7 mouse cellular contexts compared by ENCODE assay signal in the genomic region with DNA sequence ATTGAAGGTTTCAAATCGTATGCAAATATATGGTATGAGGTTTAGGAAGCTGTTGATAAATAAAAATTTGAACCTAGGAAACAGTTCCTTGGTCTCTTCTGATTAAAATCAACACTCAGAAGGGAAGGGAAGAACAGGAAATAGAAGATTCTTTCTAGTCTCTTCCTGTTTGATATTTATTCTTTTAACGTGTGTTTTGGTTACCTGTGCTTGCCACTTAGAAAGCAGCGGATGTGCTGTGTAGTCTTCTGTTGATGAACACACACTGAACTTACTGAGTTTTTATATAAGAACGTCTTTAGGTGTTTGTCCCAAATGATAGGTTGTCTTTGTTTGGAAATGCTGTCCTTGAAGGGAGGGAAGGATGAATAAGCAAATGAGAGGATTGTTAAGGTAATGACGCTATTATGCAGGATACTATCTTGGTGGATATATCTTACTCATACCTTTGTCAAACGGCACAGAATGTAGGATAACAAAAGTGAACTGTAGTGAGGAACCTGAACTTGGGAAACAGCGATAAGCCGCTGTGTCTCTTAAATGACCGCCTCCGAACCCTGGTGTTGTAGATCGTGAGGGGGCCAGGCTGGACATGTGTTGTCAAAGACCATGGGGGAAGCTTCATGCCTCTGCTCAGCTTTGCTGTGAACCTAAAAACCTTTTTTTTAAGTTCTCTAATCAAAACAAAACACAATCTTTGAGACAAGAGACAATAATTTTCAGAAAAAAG. TPM values are rescaled to one million over a fixed set of nuclear protein-coding genes. Genes with fewer than 3 reads are reported as not detected.
A peak's percentile ranks its signal among the peaks of the same experiment; 100 is the strongest.
DNase-seq lines count a peak whose midpoint lies in the region; ATAC-seq lines count a peak whose summit lies in the region.

No protein-coding gene starts in this region.

- 42% methylated on average over 11 of the region's 11 CpGs for WGBS in embryonic facial prominence, embryonic 15.5 days
- WGBS in limb, embryonic 10.5 days: 66% methylated on average over 11 of the region's 11 CpGs
- WGBS in stomach, embryonic 14.5 days: 41% methylated on average over 11 of the region's 11 CpGs

- no peak overlapping the region for H3K9ac ChIP-seq in embryonic facial prominence, embryonic 15.5 days
- H3K9ac ChIP-seq in stomach, embryonic 14.5 days (replicated peaks; ENCODE audit: low read depth, low read length): 0 out of 2 replicates have a peak overlapping the region, but pooled peaks have one; percentile 18

- peak overlapping the region; percentile 92 for H3K4me3 ChIP-seq in megakaryocyte, embryonic 14.5 days (replicated peaks)
- H3K4me3 ChIP-seq in embryonic facial prominence, embryonic 15.5 days (replicated peaks): peak overlapping the region; percentile 75
- peak overlapping the region; percentile 86 for H3K4me3 ChIP-seq in limb, embryonic 10.5 days
- H3K4me3 ChIP-seq in stomach, embryonic 14.5 days (ENCODE audit: low read depth, low read length): peak overlapping the region; percentile 84

- H3K4me1 ChIP-seq in megakaryocyte, embryonic 14.5 days: peaks cover 38% of the 10 kb centered on the region
- H3K4me1 ChIP-seq in embryonic facial prominence, embryonic 15.5 days: peaks cover 17% of the 10 kb centered on the region
- peaks cover 16% of the 10 kb centered on the region; the same call in 1 of the 2 replicates for H3K4me1 ChIP-seq in limb, embryonic 10.5 days
- H3K4me1 ChIP-seq in stomach, embryonic 14.5 days (ENCODE audit: control insufficient read depth, insufficient read depth, low read length): peaks cover 20% of the 10 kb centered on the region

- H3K36me3 ChIP-seq in megakaryocyte, embryonic 14.5 days (replicated peaks; ENCODE audit: low read length): no peaks in the 10 kb centered on the region
- H3K36me3 ChIP-seq in embryonic facial prominence, embryonic 15.5 days: no peaks in the 10 kb centered on the region
- H3K36me3 ChIP-seq in limb, embryonic 10.5 days: peaks cover 5% of the 10 kb centered on the region; the same call in 1 of the 2 replicates
- H3K36me3 ChIP-seq in stomach, embryonic 14.5 days (ENCODE audit: control insufficient read depth, insufficient read depth, low read length): no peaks in the 10 kb centered on the region

- peak overlapping the region; percentile 82 for H3K4me2 ChIP-seq in embryonic facial prominence, embryonic 15.5 days (replicated peaks)
- peak overlapping the region; percentile 70 for H3K4me2 ChIP-seq in stomach, embryonic 14.5 days (replicated peaks; ENCODE audit: low read depth, low read length)

- DNase-seq in limb, embryonic 10.5 days (ENCODE audit: low spot score): no peak
- DNase-seq in right cerebral cortex, postnatal 25 days: no peak
- DNase-seq in testis, postnatal 10 days (ENCODE audit: low spot score): no peak

- no peak overlapping the region for H3K27ac ChIP-seq in embryonic facial prominence, embryonic 15.5 days (replicated peaks)
- no peak overlapping the region for H3K27ac ChIP-seq in limb, embryonic 10.5 days
- no peak overlapping the region for H3K27ac ChIP-seq in stomach, embryonic 14.5 days (ENCODE audit: low read length)

- no peaks in the 10 kb centered on the region for H3K27me3 ChIP-seq in megakaryocyte, embryonic 14.5 days (replicated peaks)
- no peaks in the 10 kb centered on the region for H3K27me3 ChIP-seq in embryonic facial prominence, embryonic 15.5 days
- 0 out of 2 replicates have a peak, but pooled peaks cover 6% of the 10 kb centered on the region for H3K27me3 ChIP-seq in limb, embryonic 10.5 days (ENCODE audit: low read depth, poor library complexity, severe bottlenecking)
- no peaks in the 10 kb centered on the region for H3K27me3 ChIP-seq in stomach, embryonic 14.5 days (ENCODE audit: control insufficient read depth, insufficient read depth, low read length)

- no peak for ATAC-seq in megakaryocyte, adult 5-6 weeks (ENCODE audit: poor library complexity, severe bottlenecking)
- no peak for ATAC-seq in embryonic facial prominence, embryonic 15.5 days (ENCODE audit: insufficient number of reproducible peaks, low FRiP score, low TSS enrichment, low read depth)
- no peak for ATAC-seq in stomach, embryonic 14.5 days (ENCODE audit: insufficient number of reproducible peaks, insufficient read depth, low FRiP score, low read depth)

- no peaks in the 10 kb centered on the region for H3K9me3 ChIP-seq in megakaryocyte, embryonic 14.5 days
- no peaks in the 10 kb centered on the region for H3K9me3 ChIP-seq in embryonic facial prominence, embryonic 15.5 days (replicated peaks)
- H3K9me3 ChIP-seq in limb, embryonic 10.5 days (replicated peaks): no peaks in the 10 kb centered on the region
- no peaks in the 10 kb centered on the region for H3K9me3 ChIP-seq in stomach, embryonic 14.5 days (ENCODE audit: control insufficient read depth, low read depth, low read length)

RNA-seq across cellular contexts. Expression of gene Tes, which starts 1.4 kb away (rescaled TPM):
- polyA plus RNA-seq in megakaryocyte, embryonic 14.5 days (2012; ENCODE audit: insufficient read depth, low replicate concordance): 3.5 and 12.8 TPM in 2 replicates
- 29.6 and 34.2 TPM in 2 replicates for total RNA-seq in megakaryocyte, adult 5-6 weeks (2015)
- total RNA-seq in megakaryocyte, adult 5-6 weeks (2017): 24.6 and 33.5 TPM in 2 replicates
- polyA plus RNA-seq in embryonic facial prominence, embryonic 15.5 days (2015; fragmentation: Nextera tagmentation; extraction: Ambion mirVana): 35.4 and 37.8 TPM in 2 replicates
- polyA plus RNA-seq in limb, embryonic 10.5 days (2016; fragmentation: Nextera tagmentation; extraction: Ambion mirVana): 62.9 and 94.2 TPM in 2 replicates
- 142 and 144 TPM in 2 replicates for polyA plus RNA-seq in stomach, embryonic 14.5 days (2014; fragmentation: Nextera tagmentation; extraction: Ambion mirVana)
